Mouse (Mus musculus) heart, postnatal 0 days (tissue): ENCODE measurements around the gene Shisa5. TPM values are rescaled to one million over a fixed set of nuclear protein-coding genes. Genes with fewer than 3 reads are reported as not detected.

Experiments used
- ATAC-seq: fragments of 200-750 bp; cut with Nextera tagmentation; 2 replicates; pipeline ENCODE4 v1.8.0; 2017; ENCODE audit warnings: low read depth, moderate number of reproducible peaks, moderate library complexity; ENCODE audit not compliant: insufficient read depth
- DNase-seq: peaks from one replicate; pipeline ENCODE4 v3.0.0-alpha.2; 2016; ENCODE audit warnings: low spot score
- H3K27ac ChIP-seq: fragments of 300-500 bp; sonication (generic); 2 replicates; pipeline ENCODE4 v1.5.1; 2014; ENCODE audit warnings: low read depth, mild to moderate bottlenecking
- H3K27me3 ChIP-seq: fragments of 300-500 bp; sonication (generic); 2 replicates; pipeline ENCODE4 v1.6.1; 2014; ENCODE audit warnings: low read length, mixed read lengths; ENCODE audit not compliant: control insufficient read depth, insufficient read depth
- H3K36me3 ChIP-seq: fragments of 300-500 bp; sonication (generic); replicated peaks from 2 replicates; pipeline ENCODE4 v1.6.1; 2014; ENCODE audit warnings: low read length, mixed read lengths; ENCODE audit not compliant: control insufficient read depth, insufficient read depth
- H3K4me1 ChIP-seq: fragments of 300-500 bp; sonication (generic); 2 replicates; pipeline ENCODE4 v1.6.1; 2014; ENCODE audit warnings: antibody characterized with exemption; ENCODE audit not compliant: control insufficient read depth, insufficient read depth
- H3K4me2 ChIP-seq: fragments of 300-500 bp; sonication (generic); 2 replicates; pipeline ENCODE4 v1.6.1; 2014; ENCODE audit warnings: low read depth, mild to moderate bottlenecking, low read length, moderate library complexity
- H3K4me3 ChIP-seq: fragments of 300-500 bp; sonication (generic); 2 replicates; pipeline ENCODE4 v1.5.1; 2014; ENCODE audit warnings: low read depth, low read length
- H3K9ac ChIP-seq: fragments of 300-500 bp; sonication (generic); replicated peaks from 2 replicates; pipeline ENCODE4 v1.6.1; 2014; ENCODE audit warnings: low read depth, low read length, mixed read lengths
- H3K9me3 ChIP-seq: fragments of 300-500 bp; sonication (generic); replicated peaks from 2 replicates; pipeline ENCODE4 v1.6.1; 2016; ENCODE audit warnings: low read length; ENCODE audit not compliant: control insufficient read depth
- CTCF ChIP-seq: IDR thresholded peaks from 2 replicates; pipeline ENCODE4 v1.5.1; 2016; ENCODE audit warnings: antibody characterized with exemption, control low read depth, low read depth
- EP300 ChIP-seq: IDR thresholded peaks from 2 replicates; pipeline ENCODE4 v1.6.1; 2016; ENCODE audit warnings: antibody characterized with exemption, low read depth
- WGBS: fragments of 180-500 bp; shearing (Covaris S2); extraction: QIAGEN DNeasy Blood & Tissue Kit; methylation state at CpG from one replicate; pipeline ENCODE4 v1.1.7; 2014; 5-methylcytosine and 5-hydroxymethylcytosine counted together
- polyA plus RNA-seq: library from polyadenylated mRNA; unstranded; fragments of >200 nt; fragmentation: Nextera tagmentation; extraction: Ambion mirVana; gene quantifications from 2 replicates; pipeline ENCODE4 v1.2.1, GENCODE M21; 2015
- total RNA-seq: library from RNA; depleted of rRNA; stranded (reverse); fragments of >200 nt; gene quantifications from 2 replicates; pipeline ENCODE4 v1.2.3, GENCODE M21; 2014; ENCODE audit warnings: low replicate concordance; rRNA removed

The Shisa5 gene
- total and polyA plus RNA-seq, 2 experiments from 2014 or later, result 51.8 to 102 TPM

GRCm38 (mm10) chr9:109105648-109106047 lies 67.3 kb downstream of the Shisa5 start:
- DNase-seq, result no peak
- no peak overlapping the region for H3K27ac ChIP-seq
- peaks cover 64% of the 10 kb centered on the region for H3K36me3 ChIP-seq
- H3K4me2 ChIP-seq, result no peak overlapping the region
- 90% methylated on average over 12 of the region's 12 CpGs for WGBS
- TF ChIP-seq EP300, result no peak
- no peak for TF ChIP-seq CTCF
- no peaks in the 10 kb centered on the region for H3K9me3 ChIP-seq
- H3K27me3 ChIP-seq, result no peaks in the 10 kb centered on the region
- H3K4me1 ChIP-seq, result peaks cover 8% of the 10 kb centered on the region; the same call in 1 of the 2 replicates
- no peak overlapping the region for H3K9ac ChIP-seq
- ATAC-seq, result no peak
- no peak overlapping the region for H3K4me3 ChIP-seq

- peaks cover 78% of the 10 kb centered on the region for H3K36me3 ChIP-seq
- H3K4me3 ChIP-seq, result no peak overlapping the region
- no peaks in the 10 kb centered on the region for H3K9me3 ChIP-seq
- peaks cover 8% of the 10 kb centered on the region; the same call in 1 of the 2 replicates for H3K4me1 ChIP-seq
- H3K27ac ChIP-seq, result no peak overlapping the region
- H3K9ac ChIP-seq, result no peak overlapping the region
- ATAC-seq, result no peak
- no peak for DNase-seq
- TF ChIP-seq CTCF (no peak), EP300 (no peak)
- H3K27me3 ChIP-seq, result no peaks in the 10 kb centered on the region
- H3K4me2 ChIP-seq, result no peak overlapping the region
- 75% methylated on average over 5 of the region's 6 CpGs for WGBS
Observed at GRCm38 (mm10) chr9:109107341-109107740, 69.0 kb downstream of the Shisa5 start.

Other genes with a start within 250 kb of the Shisa5 start
- 12.0 and 13.7 TPM in 2 replicates for gene Nckipsd, start 230.2 kb upstream of the Shisa5 start, total RNA-seq
- 8.8 and 10.0 TPM in 2 replicates for gene Nckipsd, start 230.2 kb upstream of the Shisa5 start, polyA plus RNA-seq
- gene Celsr3, start 212.2 kb upstream of the Shisa5 start, total RNA-seq, result 0.08 TPM in 1 of 2 replicates, not detected in the other
- 0.14 TPM in 2 replicates for gene Celsr3, start 212.2 kb upstream of the Shisa5 start, polyA plus RNA-seq
- 3.6 and 5.7 TPM in 2 replicates for gene Slc26a6, start 185.3 kb upstream of the Shisa5 start, total RNA-seq
- gene Slc26a6, start 185.3 kb upstream of the Shisa5 start, polyA plus RNA-seq, result 8.8 and 9.3 TPM in 2 replicates
- not detected in 2 replicates for gene Tmem89, start 123.9 kb upstream of the Shisa5 start, total RNA-seq
- gene Tmem89, start 123.9 kb upstream of the Shisa5 start, polyA plus RNA-seq, result not detected in 2 replicates
- 1,707 and 1,762 TPM in 2 replicates for gene Uqcrc1, start 101.9 kb upstream of the Shisa5 start, total RNA-seq
- gene Uqcrc1, start 101.9 kb upstream of the Shisa5 start, polyA plus RNA-seq, result 1,738 and 1,782 TPM in 2 replicates
- 0.58 and 1.3 TPM in 2 replicates for gene Col7a1, start 85.0 kb upstream of the Shisa5 start, total RNA-seq
- gene Col7a1, start 85.0 kb upstream of the Shisa5 start, polyA plus RNA-seq, result 0.47 and 0.57 TPM in 2 replicates
- not detected in 2 replicates for gene Ucn2, start 52.6 kb upstream of the Shisa5 start, total RNA-seq
- gene Ucn2, start 52.6 kb upstream of the Shisa5 start, polyA plus RNA-seq, result not detected in 2 replicates
- 4.0 and 7.6 TPM in 2 replicates for gene Pfkfb4, start 46.8 kb upstream of the Shisa5 start, total RNA-seq
- gene Pfkfb4, start 46.8 kb upstream of the Shisa5 start, polyA plus RNA-seq, result 2.3 and 3.1 TPM in 2 replicates
- gene Trex1, start 21.2 kb downstream of the Shisa5 start, total RNA-seq, result 21.6 and 44.2 TPM in 2 replicates
- 14.5 and 14.6 TPM in 2 replicates for gene Trex1, start 21.2 kb downstream of the Shisa5 start, polyA plus RNA-seq
- 17.1 and 31.2 TPM in 2 replicates for gene Atrip, start 35.6 kb downstream of the Shisa5 start, total RNA-seq
- 11.1 and 11.7 TPM in 2 replicates for gene Atrip, start 35.6 kb downstream of the Shisa5 start, polyA plus RNA-seq
- gene Ccdc51, start 43.9 kb downstream of the Shisa5 start, total RNA-seq, result 11.6 and 19.5 TPM in 2 replicates
- gene Ccdc51, start 43.9 kb downstream of the Shisa5 start, polyA plus RNA-seq, result 14.3 and 14.6 TPM in 2 replicates
- 70.4 and 74.5 TPM in 2 replicates for gene Tma7, start 44.0 kb downstream of the Shisa5 start, total RNA-seq
- 490 and 527 TPM in 2 replicates for gene Tma7, start 44.0 kb downstream of the Shisa5 start, polyA plus RNA-seq
- gene Plxnb1, start 56.8 kb downstream of the Shisa5 start, total RNA-seq, result 26.1 and 54.3 TPM in 2 replicates
- gene Plxnb1, start 56.8 kb downstream of the Shisa5 start, polyA plus RNA-seq, result 3.0 and 3.3 TPM in 2 replicates
- not detected in 2 replicates for gene Fbxw21, start 123.5 kb downstream of the Shisa5 start, total RNA-seq
- not detected in 2 replicates for gene Fbxw21, start 123.5 kb downstream of the Shisa5 start, polyA plus RNA-seq
- gene Fbxw13, start 157.4 kb downstream of the Shisa5 start, total RNA-seq, result not detected in 2 replicates
- gene Fbxw13, start 157.4 kb downstream of the Shisa5 start, polyA plus RNA-seq, result not detected in 2 replicates
- 1.5 TPM in 1 of 2 replicates, not detected in the other for gene Fbxw20, start 196.2 kb downstream of the Shisa5 start, total RNA-seq
- gene Fbxw20, start 196.2 kb downstream of the Shisa5 start, polyA plus RNA-seq, result not detected in 2 replicates
- not detected in 2 replicates for gene Fbxw14, start 249.1 kb downstream of the Shisa5 start, total RNA-seq
- gene Fbxw14, start 249.1 kb downstream of the Shisa5 start, polyA plus RNA-seq, result not detected in 2 replicates